Mouse (Mus musculus): ENCODE data around the gene Ppp1r14d. TPM values are rescaled to one million over a fixed set of nuclear protein-coding genes. Genes with fewer than 3 reads are reported as not detected.

Ppp1r14d gene
- polyA plus RNA-seq, 1 experiment from 2014 or later = not detected

DNA sequence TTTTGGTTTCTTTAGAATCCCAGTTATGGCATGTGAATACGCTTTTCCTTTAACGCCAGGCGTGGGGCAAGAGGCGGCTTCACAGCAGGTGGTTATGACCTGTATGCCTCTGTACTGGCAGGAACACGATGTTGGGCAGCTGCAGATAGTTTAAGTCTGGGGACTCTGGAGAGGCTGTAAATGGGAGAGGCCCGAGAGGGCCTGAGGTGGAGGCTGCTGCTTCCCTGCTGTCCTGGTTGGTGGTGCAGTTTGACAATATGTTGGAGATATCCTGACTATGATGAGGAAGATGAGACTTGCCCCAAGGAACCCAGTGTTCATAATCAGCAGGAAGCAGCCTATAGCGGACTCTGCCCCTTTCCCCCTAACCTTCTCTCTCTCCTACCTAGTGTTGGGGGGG, 46.8 kb downstream of the Ppp1r14d start:
- WGBS = 81% methylated on average over 7 of the region's 7 CpGs
- Histone ChIP-seq H3K4me3 (replicated peaks; ENCODE audit: low read length) (no peak overlapping the region), H3K4me1 (replicated peaks; ENCODE audit: control insufficient read depth, insufficient read depth, low read length) (no peaks in the 10 kb centered on the region), H3K27ac (no peak overlapping the region), H3K9ac (no peak overlapping the region), H3K9me3 (ENCODE audit: control insufficient read depth, low read length) (no peaks in the 10 kb centered on the region), H3K27me3 (ENCODE audit: control insufficient read depth, insufficient read depth, low read length) (no peaks in the 10 kb centered on the region), H3K4me2 (replicated peaks) (no peak overlapping the region), H3K36me3 (replicated peaks; ENCODE audit: control insufficient read depth, insufficient read depth) (peaks cover 67% of the 10 kb centered on the region)
- DNase-seq (ENCODE audit: low spot score) (no peak), ATAC-seq (ENCODE audit: low FRiP score) (no peak)

DNA sequence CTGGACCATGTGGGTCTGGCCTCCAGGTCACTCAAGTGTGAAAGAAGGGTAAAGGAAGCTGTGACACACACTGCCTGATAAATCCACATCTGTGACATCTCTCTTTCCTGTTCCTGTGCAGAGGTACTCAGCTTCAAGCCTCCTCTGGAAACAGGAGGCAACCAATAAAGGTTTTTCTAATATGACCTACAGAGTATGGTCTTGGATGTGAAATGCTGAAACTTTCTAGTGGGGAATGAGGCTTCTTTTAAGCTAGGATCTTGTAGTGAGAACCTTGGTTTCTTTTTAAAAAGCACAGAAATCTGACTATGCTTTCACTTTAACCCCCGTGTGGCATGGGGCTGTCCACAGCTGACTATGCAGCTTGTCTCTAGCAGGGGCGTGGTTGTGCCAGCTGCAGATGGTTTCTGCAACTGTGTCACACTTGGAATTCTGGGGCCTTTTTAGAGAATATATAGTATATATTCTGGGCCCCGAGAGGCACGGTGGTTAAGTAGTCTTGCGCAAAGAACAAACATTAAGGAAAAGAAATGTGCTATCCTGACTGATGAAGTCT, 52.2 kb downstream of the Ppp1r14d start:
- Histone ChIP-seq H3K4me3 (replicated peaks; ENCODE audit: low read length) (no peak overlapping the region), H3K9ac (no peak overlapping the region), H3K27me3 (ENCODE audit: control insufficient read depth, insufficient read depth, low read length) (no peaks in the 10 kb centered on the region), H3K4me1 (replicated peaks; ENCODE audit: control insufficient read depth, insufficient read depth, low read length) (peaks cover 11% of the 10 kb centered on the region), H3K4me2 (replicated peaks) (no peak overlapping the region), H3K9me3 (ENCODE audit: control insufficient read depth, low read length) (no peaks in the 10 kb centered on the region), H3K27ac (no peak overlapping the region), H3K36me3 (replicated peaks; ENCODE audit: control insufficient read depth, insufficient read depth) (peaks cover 50% of the 10 kb centered on the region)
- DNase-seq (ENCODE audit: low spot score) (no peak), ATAC-seq (ENCODE audit: low FRiP score) (no peak)
- 92% methylated on average over 5 of the region's 5 CpGs for WGBS

DNA sequence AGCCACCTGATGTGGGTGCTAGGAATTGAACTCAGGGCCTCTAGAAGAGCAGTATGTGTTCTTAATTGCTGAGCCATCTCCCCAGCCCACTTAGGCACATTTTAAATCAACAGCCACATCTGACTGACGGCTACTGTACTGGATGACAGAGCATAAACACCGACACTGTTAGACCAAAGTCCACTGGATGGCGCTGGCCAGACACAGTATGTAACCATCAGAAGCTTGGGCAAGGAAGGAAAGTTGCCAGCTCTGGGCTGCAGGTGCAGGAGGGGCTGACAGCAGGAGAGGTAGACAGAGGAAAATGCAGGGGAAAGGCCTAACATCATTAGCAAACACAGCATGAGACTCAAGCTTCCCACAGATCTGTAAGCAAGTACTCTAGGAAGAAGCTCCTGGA, 52.9 kb downstream of the Ppp1r14d start:
- WGBS = 59% methylated on average over 3 of the region's 3 CpGs
- Histone ChIP-seq H3K4me2 (replicated peaks) (no peak overlapping the region), H3K27ac (no peak overlapping the region), H3K36me3 (replicated peaks; ENCODE audit: control insufficient read depth, insufficient read depth) (peaks cover 46% of the 10 kb centered on the region), H3K4me1 (replicated peaks; ENCODE audit: control insufficient read depth, insufficient read depth, low read length) (peaks cover 13% of the 10 kb centered on the region), H3K27me3 (ENCODE audit: control insufficient read depth, insufficient read depth, low read length) (no peaks in the 10 kb centered on the region), H3K4me3 (replicated peaks; ENCODE audit: low read length) (no peak overlapping the region), H3K9me3 (ENCODE audit: control insufficient read depth, low read length) (no peaks in the 10 kb centered on the region), H3K9ac (no peak overlapping the region)
- ATAC-seq (ENCODE audit: low FRiP score) (no peak), DNase-seq (ENCODE audit: low spot score) (no peak)

DNA sequence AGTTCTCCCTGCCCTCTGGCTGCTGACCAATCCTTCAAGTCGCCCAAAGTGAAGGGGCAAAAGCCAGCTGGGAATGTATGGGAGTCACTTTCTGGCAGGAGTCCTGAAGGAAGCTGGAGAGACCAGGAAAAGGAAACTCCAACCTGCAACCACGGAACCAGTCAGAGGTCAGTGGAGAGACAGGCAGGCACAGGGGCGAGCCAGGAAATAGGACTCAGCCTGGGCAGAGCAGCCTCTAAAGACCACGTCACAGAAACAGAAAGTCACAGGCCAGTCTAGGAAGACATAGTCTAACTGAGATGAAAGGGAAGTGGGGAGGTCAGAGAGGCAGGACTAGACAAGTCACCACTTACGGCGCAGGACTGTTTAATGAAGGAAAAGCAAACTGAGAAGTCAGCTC, 54.1 kb downstream of the Ppp1r14d start:
- 70% methylated on average over 6 of the region's 6 CpGs for WGBS
- ATAC-seq (ENCODE audit: low FRiP score) = no peak

DNA sequence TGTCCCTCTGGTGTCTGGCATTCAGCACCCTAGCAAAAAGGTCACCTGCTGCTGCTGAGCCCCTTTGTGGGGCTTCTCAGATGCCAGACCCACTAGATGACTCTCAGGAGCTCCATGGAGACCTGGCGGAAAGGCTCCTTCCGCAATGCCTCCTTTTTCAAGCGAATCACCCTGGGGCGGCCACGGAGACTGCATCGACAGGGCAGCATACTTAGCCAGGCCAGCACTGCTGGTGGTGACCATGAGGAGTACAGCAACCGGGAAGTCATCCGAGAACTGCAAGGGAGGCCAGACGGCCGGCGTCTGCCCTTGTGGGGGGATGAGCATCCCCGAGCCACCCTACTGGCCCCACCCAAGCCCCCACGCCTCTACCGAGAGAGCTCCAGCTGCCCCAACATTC, 54.8 kb downstream of the Ppp1r14d start:
- ATAC-seq (ENCODE audit: low FRiP score) (no peak), DNase-seq (ENCODE audit: low spot score) (no peak)
- Histone ChIP-seq H3K4me3 (replicated peaks; ENCODE audit: low read length) (no peak overlapping the region), H3K27ac (no peak overlapping the region), H3K9me3 (ENCODE audit: control insufficient read depth, low read length) (no peaks in the 10 kb centered on the region), H3K36me3 (replicated peaks; ENCODE audit: control insufficient read depth, insufficient read depth) (peaks cover 34% of the 10 kb centered on the region), H3K4me2 (replicated peaks) (no peak overlapping the region), H3K4me1 (replicated peaks; ENCODE audit: control insufficient read depth, insufficient read depth, low read length) (peaks cover 13% of the 10 kb centered on the region), H3K9ac (no peak overlapping the region), H3K27me3 (ENCODE audit: control insufficient read depth, insufficient read depth, low read length) (no peaks in the 10 kb centered on the region)
- 61% methylated on average over 14 of the region's 14 CpGs for WGBS

More for the DNA sequence above, 54.1 kb downstream of the Ppp1r14d start:
- no peak for DNase-seq (ENCODE audit: low spot score)
- no peaks in the 10 kb centered on the region for H3K27me3 ChIP-seq (ENCODE audit: control insufficient read depth, insufficient read depth, low read length)
- peaks cover 13% of the 10 kb centered on the region for H3K4me1 ChIP-seq (replicated peaks; ENCODE audit: control insufficient read depth, insufficient read depth, low read length)
- no peak overlapping the region for H3K4me3 ChIP-seq (replicated peaks; ENCODE audit: low read length)
- no peaks in the 10 kb centered on the region for H3K9me3 ChIP-seq (ENCODE audit: control insufficient read depth, low read length)
- peaks cover 40% of the 10 kb centered on the region for H3K36me3 ChIP-seq (replicated peaks; ENCODE audit: control insufficient read depth, insufficient read depth)
- H3K9ac ChIP-seq = no peak overlapping the region
- no peak overlapping the region for H3K4me2 ChIP-seq (replicated peaks)
- no peak overlapping the region for H3K27ac ChIP-seq

DNA sequence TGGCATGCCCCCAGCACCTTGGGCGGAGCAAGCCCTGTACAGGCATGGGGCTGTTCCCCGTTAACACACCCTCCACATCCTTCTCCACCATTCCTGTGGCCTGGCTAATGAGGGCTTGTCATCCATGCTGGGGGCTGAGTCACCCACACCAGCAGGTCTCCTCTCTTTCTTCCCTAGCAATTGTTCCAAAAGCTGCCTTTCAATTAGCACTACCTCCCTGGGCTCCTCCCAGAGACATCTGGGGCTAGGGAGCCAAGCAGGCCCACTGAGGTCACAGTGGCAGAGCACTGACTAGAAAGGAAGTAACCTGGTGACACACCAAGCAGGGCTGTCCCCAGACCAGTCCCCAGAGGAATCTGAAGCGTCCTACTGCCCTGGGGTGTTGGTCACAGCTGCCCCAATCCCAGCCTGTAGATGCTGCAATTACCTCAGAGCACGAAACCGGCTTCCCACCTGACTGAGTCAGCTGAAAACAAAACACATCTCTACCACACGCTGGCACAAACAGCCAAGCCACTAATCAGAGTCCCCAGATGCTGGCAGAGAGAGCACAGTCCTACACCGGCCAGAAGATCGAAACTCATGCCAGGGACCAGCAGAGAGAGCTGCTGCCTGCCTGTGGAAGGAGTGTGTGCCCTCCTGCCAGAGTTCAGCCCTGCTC, 55.6 kb downstream of the Ppp1r14d start, which contains the start of gene Gm14137:
TSS of gene Gm14137 (plus strand) at position 519 of the 661 bp plus-strand sequence.
- Histone ChIP-seq H3K4me3 (replicated peaks; ENCODE audit: low read length) (no peak within 1 kb of the TSS), H3K4me1 (replicated peaks; ENCODE audit: control insufficient read depth, insufficient read depth, low read length) (peaks cover 13% of the 10 kb centered on the region), H3K27ac (no peak within 1 kb of the TSS), H3K9ac (no peak within 1 kb of the TSS), H3K4me2 (replicated peaks) (no peak within 1 kb of the TSS), H3K36me3 (replicated peaks; ENCODE audit: control insufficient read depth, insufficient read depth) (peaks cover 26% of the 10 kb centered on the region), H3K9me3 (ENCODE audit: control insufficient read depth, low read length) (no peaks in the 10 kb centered on the region), H3K27me3 (ENCODE audit: control insufficient read depth, insufficient read depth, low read length) (no peaks in the 10 kb centered on the region)
- peak; percentile 38; the same call in 1 of the 2 replicates for ATAC-seq (ENCODE audit: low FRiP score)
- no peak for DNase-seq (ENCODE audit: low spot score)
- WGBS = 29% methylated on average over 8 of the region's 8 CpGs

DNA sequence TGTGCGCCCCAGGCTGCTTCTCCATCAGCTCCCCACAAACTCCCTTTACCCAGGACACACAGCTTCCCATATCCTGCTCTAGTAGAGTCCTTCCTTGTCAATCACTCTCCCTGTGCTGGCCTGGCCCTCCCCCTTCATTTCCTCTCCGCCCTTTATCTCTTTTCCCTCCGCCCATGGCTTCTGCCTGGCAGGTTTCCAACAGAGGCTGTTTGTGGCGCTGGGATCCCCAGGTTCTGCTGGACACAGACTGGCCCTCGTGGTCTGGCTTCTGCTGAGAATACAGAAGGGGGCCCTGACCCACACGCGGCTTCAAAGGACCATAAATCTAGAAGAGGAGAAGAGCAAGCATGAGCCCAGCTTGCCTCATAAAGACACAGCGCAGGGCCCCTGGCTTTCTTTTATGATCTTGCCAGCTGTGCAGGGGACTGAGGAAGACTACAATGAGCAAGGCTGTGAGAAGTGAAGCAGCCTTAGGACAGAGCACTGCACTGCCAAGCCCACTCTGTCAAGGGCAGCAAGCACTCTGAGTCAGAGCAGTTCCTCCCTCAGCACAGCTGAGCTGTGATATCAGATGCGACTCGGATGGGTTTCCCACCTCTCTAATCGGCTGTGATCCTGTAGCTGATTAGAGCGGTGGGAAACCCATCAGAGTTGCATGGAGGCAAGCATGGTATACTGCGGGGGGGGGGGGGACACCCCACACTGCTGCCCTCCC, 56.7 kb downstream of the Ppp1r14d start:
- Histone ChIP-seq H3K4me2 (replicated peaks) (0 out of 2 replicates have a peak overlapping the region, but pooled peaks have one; percentile 0), H3K36me3 (replicated peaks; ENCODE audit: control insufficient read depth, insufficient read depth) (peaks cover 16% of the 10 kb centered on the region), H3K9ac (0 out of 2 replicates have a peak overlapping the region, but pooled peaks have one; percentile 26), H3K27ac (0 out of 2 replicates have a peak overlapping the region, but pooled peaks have one; percentile 0), H3K4me1 (replicated peaks; ENCODE audit: control insufficient read depth, insufficient read depth, low read length) (peaks cover 13% of the 10 kb centered on the region), H3K27me3 (ENCODE audit: control insufficient read depth, insufficient read depth, low read length) (peaks cover 2% of the 10 kb centered on the region; the same call in 1 of the 2 replicates), H3K9me3 (ENCODE audit: control insufficient read depth, low read length) (no peaks in the 10 kb centered on the region), H3K4me3 (replicated peaks; ENCODE audit: low read length) (no peak overlapping the region)
- peak; percentile 64 for DNase-seq (ENCODE audit: low spot score)
- WGBS = 29% methylated on average over 13 of the region's 13 CpGs
- peak; percentile 41; the same call in 1 of the 2 replicates for ATAC-seq (ENCODE audit: low FRiP score)

DNA sequence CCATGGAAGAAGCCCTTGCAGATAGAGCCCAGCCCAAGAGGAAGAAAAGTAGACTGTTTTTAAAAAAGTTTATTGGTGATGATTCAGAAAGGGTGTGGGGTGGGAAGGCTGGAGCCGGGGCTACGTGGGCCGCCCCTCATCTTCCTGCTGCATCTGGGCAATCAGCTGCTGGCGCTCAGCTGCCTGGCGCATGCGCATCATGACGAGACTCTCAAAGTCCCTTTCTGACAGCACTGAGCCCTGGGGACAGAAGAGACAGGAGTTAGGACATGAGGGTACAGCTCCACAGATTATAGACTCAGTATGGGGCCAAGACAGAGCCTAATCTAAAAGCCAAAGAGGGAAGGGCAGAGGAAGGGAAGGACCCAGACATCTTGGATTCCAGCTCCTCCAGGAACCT, 57.3 kb downstream of the Ppp1r14d start:
- Histone ChIP-seq H3K36me3 (replicated peaks; ENCODE audit: control insufficient read depth, insufficient read depth) (peaks cover 11% of the 10 kb centered on the region), H3K9ac (0 out of 2 replicates have a peak overlapping the region, but pooled peaks have one; percentile 26), H3K27ac (0 out of 2 replicates have a peak overlapping the region, but pooled peaks have one; percentile 0), H3K9me3 (ENCODE audit: control insufficient read depth, low read length) (no peaks in the 10 kb centered on the region), H3K4me2 (replicated peaks) (0 out of 2 replicates have a peak overlapping the region, but pooled peaks have one; percentile 0), H3K4me1 (replicated peaks; ENCODE audit: control insufficient read depth, insufficient read depth, low read length) (peaks cover 18% of the 10 kb centered on the region), H3K27me3 (ENCODE audit: control insufficient read depth, insufficient read depth, low read length) (peaks cover 8% of the 10 kb centered on the region), H3K4me3 (replicated peaks; ENCODE audit: low read length) (no peak overlapping the region)
- ATAC-seq (ENCODE audit: low FRiP score) (no peak; the same call in 1 of the 2 replicates), DNase-seq (ENCODE audit: low spot score) (no peak)
- 81% methylated on average over 7 of the region's 7 CpGs for WGBS

DNA sequence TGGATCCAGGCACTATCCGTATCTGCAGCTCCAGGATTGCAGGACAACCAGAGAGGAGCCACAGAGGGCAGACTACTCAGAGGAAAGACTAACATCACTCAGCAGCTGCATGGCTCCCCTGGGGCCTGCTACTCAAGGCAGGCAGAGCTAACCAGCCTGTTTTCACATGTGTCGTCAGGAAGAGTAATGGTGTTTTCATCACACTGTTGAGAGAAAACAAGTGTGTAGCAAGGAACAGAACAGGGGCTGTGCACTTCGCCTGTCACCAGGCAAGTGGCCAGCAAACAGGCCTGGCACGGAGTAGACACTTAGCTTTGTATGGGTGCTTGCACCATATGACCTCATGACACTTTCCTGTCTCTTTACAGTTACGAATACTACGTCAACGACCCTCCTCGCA, 58.1 kb downstream of the Ppp1r14d start:
- ATAC-seq (ENCODE audit: low FRiP score) (no peak), DNase-seq (ENCODE audit: low spot score) (no peak)
- Histone ChIP-seq H3K4me1 (replicated peaks; ENCODE audit: control insufficient read depth, insufficient read depth, low read length) (peaks cover 27% of the 10 kb centered on the region), H3K4me3 (replicated peaks; ENCODE audit: low read length) (no peak overlapping the region), H3K27ac (no peak overlapping the region), H3K9ac (no peak overlapping the region), H3K4me2 (replicated peaks) (no peak overlapping the region), H3K27me3 (ENCODE audit: control insufficient read depth, insufficient read depth, low read length) (peaks cover 16% of the 10 kb centered on the region), H3K36me3 (replicated peaks; ENCODE audit: control insufficient read depth, insufficient read depth) (peaks cover 2% of the 10 kb centered on the region), H3K9me3 (ENCODE audit: control insufficient read depth, low read length) (no peaks in the 10 kb centered on the region)
- WGBS = 62% methylated on average over 8 of the region's 8 CpGs

All from hindbrain, embryonic 14.5 days (tissue).